Mouse (Mus musculus): Measurements from ENCODE around the gene Gm20388.

DNA sequence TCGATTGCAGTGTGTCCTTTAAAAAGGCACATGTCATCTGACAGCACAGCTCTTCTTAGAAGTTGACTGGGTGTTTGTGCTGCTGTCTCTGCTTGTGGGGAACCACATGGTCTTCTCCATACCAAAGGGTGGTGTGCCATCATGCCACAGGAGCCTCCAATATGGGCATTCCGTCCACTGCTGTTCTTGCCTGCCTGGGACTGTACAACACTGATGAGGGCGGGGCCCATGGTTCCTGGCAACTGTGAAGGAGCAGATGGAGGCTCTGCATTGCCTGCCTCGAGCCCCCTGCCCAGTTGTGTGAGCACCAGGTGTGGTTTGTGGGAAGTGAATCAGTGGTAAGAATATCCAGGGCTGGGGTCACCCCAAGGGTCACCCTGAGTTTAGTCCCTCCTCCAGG lies 2112.1 kb downstream of the Gm20388 start:
- no peak for TF ChIP-seq POLR2A (IDR thresholded peaks at IDR 0.05; ENCODE audit: low read depth, low read length)
- no peak for TF ChIP-seq CTCF (conservative IDR thresholded peaks at IDR 0.05; ENCODE audit: insufficient read depth, insufficient read length, low read depth, low read length)

All from kidney, adult 2 months (tissue).